Comparison of ENCODE assay signal across 16 mouse cellular contexts in genomic region chr13:30361002-30361401, GRCm38 (mm10). TPM values are rescaled to one million over a fixed set of nuclear protein-coding genes. Genes with fewer than 3 reads are reported as not detected.
A peak's percentile ranks its signal among the peaks of the same experiment; 100 is the strongest.
DNase-seq lines count a peak whose midpoint lies in the region; ATAC-seq and TF ChIP-seq lines count a peak whose summit lies in the region.
"Had no signal": no experiment of that assay in that cellular context is flagged by ENCODE, and none has a peak within 500 bp of the region (broad histone marks: within the 10 kb centered on the region; RNA-seq: fewer than 3 reads in every experiment).

No protein-coding gene starts in this region.

- no peaks in the 10 kb centered on the region for H3K36me3 ChIP-seq in hindbrain, embryonic 16.5 days (ENCODE audit: control insufficient read depth, insufficient read depth, low read length)
- no peaks in the 10 kb centered on the region for H3K36me3 ChIP-seq in hindbrain, embryonic 13.5 days
- H3K36me3 ChIP-seq: G1E; lung, embryonic 15.5 days had no signal

- intact Hi-C loops in left cerebral cortex, adult 2 months (cut with DNase I) = no loop called here

- 51% methylated on average over 5 of the region's 5 CpGs for WGBS in hindbrain, embryonic 16.5 days
- WGBS in hindbrain, embryonic 13.5 days = 54% methylated on average over 5 of the region's 5 CpGs

- TF ChIP-seq CTCF in brain, embryonic 14.5 days (IDR thresholded peaks at IDR 0.05; ENCODE audit: borderline replicate concordance, extremely low read depth, insufficient read depth, insufficient read length) = no peak
- no peak for TF ChIP-seq CTCF in left cerebral cortex, adult 2 months (IDR thresholded peaks at IDR 0.05)

- peak; percentile 65 for DNase-seq in brain, embryonic 14.5 days (ENCODE audit: low read depth)
- DNase-seq in kidney, adult 11 months = peak; percentile 56
- peak; percentile 66 for DNase-seq in kidney, postnatal 14 days
- no peak for DNase-seq in layer of hippocampus, postnatal 36 days
- DNase-seq in left cerebral cortex, adult 2 months (ENCODE audit: extremely low spot score in 1 of 2, low spot score in 2 of 2) = no peak
- DNase-seq: adrenal gland, adult 8-10 months; cerebellum, adult 8-10 months; gastrocnemius, adult 2 months; right cerebral cortex, postnatal 4 days had no signal

- H3K27me3 ChIP-seq in hindbrain, embryonic 16.5 days (replicated peaks; ENCODE audit: control insufficient read depth, insufficient read depth, low read length) = no peaks in the 10 kb centered on the region
- H3K27me3 ChIP-seq in hindbrain, embryonic 13.5 days = no peaks in the 10 kb centered on the region
- H3K27me3 ChIP-seq: lung, embryonic 15.5 days had no signal

- TF ChIP-seq POLR2A in brain, embryonic 14.5 days (IDR thresholded peaks at IDR 0.05; ENCODE audit: borderline replicate concordance, extremely low read depth, insufficient read depth, insufficient read length, poor library complexity, severe bottlenecking) = no peak

- no peaks in the 10 kb centered on the region for H3K9me3 ChIP-seq in hindbrain, embryonic 16.5 days (ENCODE audit: control insufficient read depth, low read length)
- no peaks in the 10 kb centered on the region for H3K9me3 ChIP-seq in hindbrain, embryonic 13.5 days
- H3K9me3 ChIP-seq: G1E; lung, embryonic 15.5 days had no signal

- no peak overlapping the region for H3K9ac ChIP-seq in hindbrain, embryonic 16.5 days (ENCODE audit: low read depth, low read length)
- H3K9ac ChIP-seq in hindbrain, embryonic 13.5 days = no peak overlapping the region
- H3K9ac ChIP-seq: lung, embryonic 15.5 days had no signal

- no peaks in the 10 kb centered on the region for H3K4me1 ChIP-seq in hindbrain, embryonic 16.5 days (ENCODE audit: control insufficient read depth, insufficient read depth, low read depth, low read length)
- H3K4me1 ChIP-seq in hindbrain, embryonic 13.5 days (replicated peaks) = no peaks in the 10 kb centered on the region

- peak; percentile 56; the same call in 1 of the 2 replicates for ATAC-seq in hindbrain, embryonic 16.5 days
- ATAC-seq in hindbrain, embryonic 13.5 days (ENCODE audit: low FRiP score) = no peak
- ATAC-seq in megakaryocyte progenitor cell, adult 5-6 weeks (replicated peaks; ENCODE audit: poor library complexity) = no peak

- H3K27ac ChIP-seq in hindbrain, embryonic 16.5 days (ENCODE audit: low read depth, low read length) = no peak overlapping the region
- H3K27ac ChIP-seq in hindbrain, embryonic 13.5 days = no peak overlapping the region
- H3K27ac ChIP-seq in left cerebral cortex, adult 2 months = no peak overlapping the region
- H3K27ac ChIP-seq: gastrocnemius, adult 2 months; lung, embryonic 15.5 days had no signal

- no peak overlapping the region for H3K4me2 ChIP-seq in hindbrain, embryonic 16.5 days (ENCODE audit: low read length)
- no peak overlapping the region for H3K4me2 ChIP-seq in hindbrain, embryonic 13.5 days
- H3K4me2 ChIP-seq: heart, embryonic 11.5 days; lung, embryonic 15.5 days had no signal

- H3K4me3 ChIP-seq in hindbrain, embryonic 16.5 days (ENCODE audit: low read length) = no peak overlapping the region
- no peak overlapping the region for H3K4me3 ChIP-seq in hindbrain, embryonic 13.5 days
- no peak overlapping the region for H3K4me3 ChIP-seq in left cerebral cortex, adult 2 months
- H3K4me3 ChIP-seq: erythroblast, embryonic 14.5 days; gastrocnemius, adult 2 months; lung, embryonic 15.5 days had no signal

RNA-seq across cellular contexts. Expression of gene Agtr1a, which starts 24.8 kb away (rescaled TPM):
- 1.3 and 1.5 TPM in 2 replicates for polyA plus RNA-seq in hindbrain, embryonic 16.5 days (2015; fragmentation: Nextera tagmentation; extraction: Ambion mirVana)
- polyA plus RNA-seq in hindbrain, embryonic 13.5 days (2015; fragmentation: Nextera tagmentation; extraction: Ambion mirVana) = 0.40 and 1.3 TPM in 2 replicates
- 1.3 and 2.0 TPM in 2 replicates for polyA plus RNA-seq in brain, embryonic 14.5 days (2012; rRNA removed)
- 1 to 10 TPM; 1.7 to 2.4 TPM for total RNA-seq in layer of hippocampus, postnatal 36 days (2021)
- 1.8 TPM in 2 replicates for total RNA-seq in megakaryocyte progenitor cell, adult 5-6 weeks (2015)
- total RNA-seq in megakaryocyte progenitor cell, adult 5-6 weeks (2017) = 0.27 and 0.29 TPM in 2 replicates
- 1 to 10 TPM in 1 of 2 experiments, under 1 TPM in 1; 0.91 to 1.1 TPM for total RNA-seq in left cerebral cortex, adult 2 months (2021)
- polyA plus RNA-seq: erythroblast, embryonic 14.5 days; G1E had no signal

Comparison
In these comparisons a context has a peak if more than half of its experiments do, and no peak if none do; other contexts are left out.
1. DNase-seq: peak in brain, embryonic 14.5 days (single experiment), kidney, adult 11 months (single experiment) and kidney, postnatal 14 days (single experiment); none in layer of hippocampus, postnatal 36 days (0 of 2) and left cerebral cortex, adult 2 months (0 of 2).